Mouse (Mus musculus): ENCODE data around the gene Vmn2r56.
"Not testable (repeated sequence)": the region's sequence is repeated elsewhere in the genome, so short reads cannot be mapped to it uniquely, and the experiment has no call there.

Gene Vmn2r56

DNA sequence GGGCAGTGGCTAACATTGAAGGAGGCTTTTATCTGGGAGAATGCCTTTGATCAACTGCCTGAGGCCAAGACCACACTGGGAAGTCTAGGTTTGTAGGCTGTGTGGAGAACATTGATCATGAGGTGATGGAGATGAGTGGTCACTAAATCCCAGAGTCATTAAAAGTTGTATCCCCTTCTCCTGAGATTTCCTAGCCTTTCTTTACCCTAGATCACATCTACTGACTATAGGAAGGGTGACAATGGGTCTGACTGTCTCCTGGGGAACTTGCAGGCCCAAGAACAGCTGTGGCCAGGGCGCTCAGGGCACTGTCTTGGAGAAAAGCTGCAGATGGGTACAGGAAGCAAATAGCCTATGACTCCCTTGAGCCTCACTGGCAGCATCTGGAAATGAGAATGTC, at the start of gene Vmn2r56:
Gene Vmn2r56 (minus strand): TSS at position 101 of the 400 bp plus-strand sequence.
- DNase-seq (ENCODE audit: low spot score), result no peak

DNA sequence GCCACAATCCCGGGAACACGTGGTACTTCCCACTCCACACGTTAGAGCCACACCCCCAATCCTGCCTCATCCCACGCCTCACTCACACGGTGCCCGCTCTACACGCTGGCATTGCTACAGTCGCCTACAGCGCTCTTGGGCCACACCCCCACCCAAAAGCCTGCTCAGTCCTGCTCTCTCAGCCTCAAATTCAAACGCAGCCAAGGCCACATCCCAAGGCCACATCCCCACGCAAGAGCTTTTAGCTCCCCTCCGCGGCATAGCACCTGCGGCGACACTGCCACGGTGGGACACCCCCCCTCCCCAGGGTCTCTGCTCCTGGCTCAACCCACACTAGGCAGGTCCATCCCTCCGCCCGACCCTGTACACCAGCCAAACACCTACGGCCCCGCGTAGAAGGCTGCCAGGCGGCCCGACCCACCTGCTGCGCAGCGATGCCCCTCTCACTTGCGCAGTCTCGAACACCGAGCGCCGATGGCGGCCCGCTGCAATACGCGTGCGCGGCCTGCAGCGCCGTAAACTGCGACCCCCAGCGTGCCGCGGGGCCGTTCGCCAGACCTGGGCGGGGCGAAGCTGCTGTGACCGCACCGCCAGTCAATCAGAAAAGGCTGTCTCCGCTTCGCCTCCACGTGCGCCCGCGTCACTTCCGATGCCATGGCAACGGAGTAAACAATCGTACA, 45.5 kb upstream of the Vmn2r56 start:
- DNase-seq (ENCODE audit: low spot score), result peak; percentile 80

GRCm38 (mm10) chr7:12779782-12780150, 45.0 kb upstream of the Vmn2r56 start:
- DNase-seq (ENCODE audit: low spot score), result no peak

GRCm38 (mm10) chr7:12779141-12779540, 44.3 kb upstream of the Vmn2r56 start:
- DNase-seq (ENCODE audit: low spot score), result no peak

- DNase-seq (ENCODE audit: low spot score), result no peak
Observed at GRCm38 (mm10) chr7:12774606-12775005, 39.8 kb upstream of the Vmn2r56 start.

DNA sequence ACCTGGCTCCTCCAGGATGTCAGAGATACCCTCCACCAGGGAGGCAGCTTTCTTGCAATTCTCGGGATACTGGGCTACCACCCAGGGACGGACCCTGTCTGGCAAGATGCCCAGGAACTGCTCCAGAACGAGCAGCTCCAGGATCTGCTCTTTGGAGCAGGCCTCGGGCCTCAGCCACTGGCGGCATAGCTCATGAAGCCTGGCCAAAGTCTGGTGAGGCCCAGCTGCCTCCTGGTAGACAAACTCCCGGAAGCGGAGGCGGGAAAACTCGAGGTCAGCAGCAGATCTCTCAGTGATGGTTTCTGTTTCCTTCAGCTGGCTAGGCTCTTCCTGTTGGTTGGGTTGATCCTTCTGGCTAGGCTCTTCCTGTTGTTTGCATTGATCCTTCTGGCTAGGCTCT, 39.3 kb upstream of the Vmn2r56 start:
- no peak for DNase-seq (ENCODE audit: low spot score)

DNA sequence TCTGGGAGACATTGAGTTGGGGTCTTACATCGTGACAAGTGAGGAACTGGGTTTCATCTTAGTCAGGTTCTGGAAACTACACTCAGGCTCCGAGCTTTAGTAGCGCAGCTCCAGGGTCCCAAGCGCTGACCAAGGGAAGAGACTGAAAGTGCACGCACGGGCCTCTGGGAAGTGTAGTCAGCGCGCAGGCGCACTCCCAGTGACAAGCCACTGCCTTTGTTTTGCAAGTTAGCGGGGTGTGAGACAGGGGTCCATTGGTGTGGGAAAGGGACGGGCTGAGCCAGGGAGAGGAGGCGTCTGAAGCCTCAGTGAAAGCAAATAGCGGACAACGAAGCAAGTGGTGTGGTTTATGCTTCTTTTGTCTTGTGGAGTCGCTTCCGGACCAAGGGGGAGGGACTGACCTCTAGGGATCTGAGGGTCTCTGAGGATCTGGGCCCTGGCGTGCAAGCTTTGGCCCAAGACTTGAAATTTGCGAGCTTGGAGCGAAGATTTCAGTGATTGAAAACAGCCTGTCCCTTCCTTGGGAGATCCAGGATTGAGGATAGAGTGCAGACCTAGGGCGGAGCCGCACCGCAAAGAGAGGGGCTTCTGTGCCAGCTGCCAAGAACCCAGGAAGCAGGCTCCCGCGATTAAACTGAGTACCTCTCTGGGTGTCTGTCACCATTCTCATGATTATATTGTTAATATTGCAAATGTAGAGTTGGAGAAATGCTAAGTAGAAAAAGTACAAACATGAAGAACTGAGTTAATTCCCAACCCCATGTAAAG, 14.8 kb upstream of the Vmn2r56 start:
- DNase-seq (ENCODE audit: low spot score), result no peak

DNA sequence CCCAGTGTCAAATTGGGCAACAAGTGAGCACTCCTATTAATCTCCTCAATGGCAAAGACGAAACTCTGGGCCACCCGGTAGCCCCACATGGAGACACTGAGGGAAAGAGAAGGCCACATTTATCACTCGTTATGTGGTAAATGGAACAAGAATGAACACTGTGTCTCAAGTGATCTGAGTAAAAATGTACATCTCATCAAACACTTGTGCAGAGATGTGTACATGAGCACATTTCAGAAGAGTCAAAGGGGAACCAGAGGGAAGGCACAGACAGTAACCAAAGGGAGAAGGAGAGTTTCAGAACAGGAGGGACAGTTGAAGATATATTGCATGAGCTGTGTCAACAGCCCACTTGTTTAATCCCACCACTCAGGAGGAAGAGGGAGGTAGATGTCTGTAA, 49.9 kb downstream of the Vmn2r56 start, which contains the start of gene Vmn2r55:
Gene Vmn2r55 (minus strand): TSS at position 101 of the 400 bp plus-strand sequence.
- DNase-seq (ENCODE audit: low spot score), result not testable (repeated sequence)

DNA sequence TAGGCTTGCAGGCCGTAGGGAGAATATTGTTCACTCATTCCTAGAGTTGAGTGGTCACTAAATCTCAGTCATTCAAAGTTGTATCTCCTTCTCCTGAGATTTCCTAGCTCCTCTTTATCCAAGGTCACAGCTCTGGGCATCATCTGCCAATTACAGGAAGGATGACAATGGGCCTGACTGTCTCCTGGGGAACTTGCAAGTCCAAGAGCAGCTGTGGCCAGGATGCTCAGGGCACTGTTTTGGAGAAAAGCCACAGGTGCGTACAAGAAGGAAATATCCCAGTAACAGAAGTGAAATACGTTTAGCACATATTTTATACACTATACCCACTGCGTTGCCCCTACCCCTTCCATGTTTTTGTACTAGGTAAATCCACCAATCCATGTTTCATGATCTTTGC, 94.6 kb downstream of the Vmn2r56 start, which contains the start of gene Vmn2r54:
Gene Vmn2r54 (minus strand): TSS at position 101 of the 400 bp plus-strand sequence.
- DNase-seq (ENCODE audit: low spot score), result not testable (repeated sequence)
